Mouse (Mus musculus) telencephalon, adult 2 months (tissue): ENCODE results near the gene C1ql3.
A peak's percentile ranks its signal among the peaks of the same experiment; 100 is the strongest.

Experiments
- DNase-seq: peaks from one replicate; pipeline ENCODE4 v3.0.0-alpha.2; 2011; ENCODE audit warnings: low read depth, low spot score

Gene C1ql3

GRCm38 (mm10) chr2:13011472-13011871 is at the start of gene C1ql3:
Gene C1ql3, minus strand, starts transcription at chr2:13011806.
- peak; percentile 91 for DNase-seq

GRCm38 (mm10) chr2:13060426-13061170 is 49.0 kb upstream of the C1ql3 start:
- DNase-seq: peak; percentile 79

- DNase-seq: no peak
Measured at GRCm38 (mm10) chr2:13048649-13049048, 37.0 kb upstream of the C1ql3 start.

GRCm38 (mm10) chr2:13044555-13044954 is 32.9 kb upstream of the C1ql3 start:
- no peak for DNase-seq

- no peak for DNase-seq
Measured at GRCm38 (mm10) chr2:13039785-13040184, 28.2 kb upstream of the C1ql3 start.

GRCm38 (mm10) chr2:13038772-13039171 is 27.2 kb upstream of the C1ql3 start:
- DNase-seq: no peak

- no peak for DNase-seq
Measured at GRCm38 (mm10) chr2:13018861-13019260, 7.3 kb upstream of the C1ql3 start.

- DNase-seq: no peak
Measured at GRCm38 (mm10) chr2:13018382-13018781, 6.8 kb upstream of the C1ql3 start.

- no peak for DNase-seq
Measured at GRCm38 (mm10) chr2:13011973-13012372, 367 bp upstream of the C1ql3 start.

- no peak for DNase-seq
Measured at GRCm38 (mm10) chr2:13010460-13011341, 905 bp downstream of the C1ql3 start.

GRCm38 (mm10) chr2:13010030-13010459 is 1.6 kb downstream of the C1ql3 start:
- DNase-seq: no peak

- DNase-seq: no peak
Measured at GRCm38 (mm10) chr2:13009261-13009972, 2.2 kb downstream of the C1ql3 start.

- DNase-seq: no peak
Measured at GRCm38 (mm10) chr2:13008433-13008832, 3.2 kb downstream of the C1ql3 start.

GRCm38 (mm10) chr2:13000026-13000425 is 11.6 kb downstream of the C1ql3 start:
- no peak for DNase-seq

- DNase-seq: no peak
Measured at GRCm38 (mm10) chr2:12984901-12985732, 26.5 kb downstream of the C1ql3 start.

- DNase-seq: no peak
Measured at GRCm38 (mm10) chr2:12978771-12979170, 32.8 kb downstream of the C1ql3 start.

GRCm38 (mm10) chr2:12977367-12977766 is 34.2 kb downstream of the C1ql3 start:
- no peak for DNase-seq

- no peak for DNase-seq
Measured at GRCm38 (mm10) chr2:12973752-12974151, 37.9 kb downstream of the C1ql3 start.

GRCm38 (mm10) chr2:12970049-12970724 is 41.4 kb downstream of the C1ql3 start:
- no peak for DNase-seq

GRCm38 (mm10) chr2:12956703-12957424 is 54.7 kb downstream of the C1ql3 start:
- DNase-seq: no peak
